Mouse (Mus musculus): Measurements from ENCODE around the gene Znfx1. TPM values are rescaled to one million over a fixed set of nuclear protein-coding genes. Genes with fewer than 3 reads are reported as not detected.
A peak's percentile ranks its signal among the peaks of the same experiment; 100 is the strongest.

Gene Znfx1
- polyA plus RNA-seq (2014; fragmentation: Nextera tagmentation; extraction: Ambion mirVana): 7.1 and 7.2 TPM in 2 replicates

- Histone ChIP-seq H3K4me1 (replicated peaks; ENCODE audit: control insufficient read depth, insufficient read depth, low read length) (peaks cover 21% of the 10 kb centered on the region), H3K4me2 (ENCODE audit: low read length) (peak within 1 kb of the TSS; percentile 92), H3K9me3 (ENCODE audit: control insufficient read depth, low read length) (no peaks in the 10 kb centered on the region), H3K4me3 (ENCODE audit: low read depth, low read length) (peak within 1 kb of the TSS; percentile 66), H3K36me3 (ENCODE audit: control insufficient read depth, insufficient read depth, low read length) (peaks cover 35% of the 10 kb centered on the region), H3K27me3 (replicated peaks; ENCODE audit: control insufficient read depth, insufficient read depth, low read length) (no peaks in the 10 kb centered on the region), H3K9ac (ENCODE audit: low read length) (peak within 1 kb of the TSS; percentile 99), H3K27ac (ENCODE audit: low read depth) (peak within 1 kb of the TSS; percentile 91)
- DNase-seq (ENCODE audit: low spot score) (peak; percentile 100), ATAC-seq (replicated peaks; ENCODE audit: low FRiP score, low TSS enrichment, low read depth) (peak; percentile 93)
- under 1% methylated on average over 57 of the region's 57 CpGs for WGBS
These were observed at the start of gene Znfx1 for GRCm38 (mm10) chr2:167062965-167063880. TSS of gene Znfx1 (minus strand) at chr2:167063015.

- no peaks in the 10 kb centered on the region for H3K4me1 ChIP-seq (replicated peaks; ENCODE audit: control insufficient read depth, insufficient read depth, low read length)
- DNase-seq (ENCODE audit: low spot score) (no peak), ATAC-seq (replicated peaks; ENCODE audit: low FRiP score, low TSS enrichment, low read depth) (no peak)
- WGBS: 66% methylated on average over 7 of the region's 7 CpGs
- H3K4me2 ChIP-seq (ENCODE audit: low read length): no peak overlapping the region
- H3K4me3 ChIP-seq (ENCODE audit: low read depth, low read length): no peak overlapping the region
- H3K9me3 ChIP-seq (ENCODE audit: control insufficient read depth, low read length): no peaks in the 10 kb centered on the region
- H3K9ac ChIP-seq (ENCODE audit: low read length): no peak overlapping the region
- H3K27ac ChIP-seq (ENCODE audit: low read depth): no peak overlapping the region
- no peaks in the 10 kb centered on the region for H3K36me3 ChIP-seq (ENCODE audit: control insufficient read depth, insufficient read depth, low read length)
- no peaks in the 10 kb centered on the region for H3K27me3 ChIP-seq (replicated peaks; ENCODE audit: control insufficient read depth, insufficient read depth, low read length)
These were observed 49.4 kb upstream of the Znfx1 start for GRCm38 (mm10) chr2:167112259-167112658.

- no peaks in the 10 kb centered on the region for H3K27me3 ChIP-seq (replicated peaks; ENCODE audit: control insufficient read depth, insufficient read depth, low read length)
- ATAC-seq (replicated peaks; ENCODE audit: low FRiP score, low TSS enrichment, low read depth): no peak
- H3K27ac ChIP-seq (ENCODE audit: low read depth): no peak overlapping the region
- no peak overlapping the region for H3K9ac ChIP-seq (ENCODE audit: low read length)
- H3K36me3 ChIP-seq (ENCODE audit: control insufficient read depth, insufficient read depth, low read length): no peaks in the 10 kb centered on the region
- H3K9me3 ChIP-seq (ENCODE audit: control insufficient read depth, low read length): no peaks in the 10 kb centered on the region
- H3K4me2 ChIP-seq (ENCODE audit: low read length): no peak overlapping the region
- H3K4me3 ChIP-seq (ENCODE audit: low read depth, low read length): no peak overlapping the region
- WGBS: 76% methylated on average over 8 of the region's 8 CpGs
- no peaks in the 10 kb centered on the region for H3K4me1 ChIP-seq (replicated peaks; ENCODE audit: control insufficient read depth, insufficient read depth, low read length)
- no peak for DNase-seq (ENCODE audit: low spot score)
These were observed 46.7 kb upstream of the Znfx1 start for GRCm38 (mm10) chr2:167109506-167109905.

GRCm38 (mm10) chr2:167103546-167103945, 40.7 kb upstream of the Znfx1 start:
- ATAC-seq (replicated peaks; ENCODE audit: low FRiP score, low TSS enrichment, low read depth) (no peak), DNase-seq (ENCODE audit: low spot score) (no peak)

GRCm38 (mm10) chr2:167101743-167102441, 39.1 kb upstream of the Znfx1 start:
- ATAC-seq (replicated peaks; ENCODE audit: low FRiP score, low TSS enrichment, low read depth): no peak

More at GRCm38 (mm10) chr2:167103546-167103945, 40.7 kb upstream of the Znfx1 start:
- WGBS: 62% methylated on average over 7 of the region's 7 CpGs
- Histone ChIP-seq H3K27ac (ENCODE audit: low read depth) (no peak overlapping the region), H3K9ac (ENCODE audit: low read length) (no peak overlapping the region), H3K4me3 (ENCODE audit: low read depth, low read length) (no peak overlapping the region), H3K9me3 (ENCODE audit: control insufficient read depth, low read length) (no peaks in the 10 kb centered on the region), H3K36me3 (ENCODE audit: control insufficient read depth, insufficient read depth, low read length) (no peaks in the 10 kb centered on the region), H3K4me1 (replicated peaks; ENCODE audit: control insufficient read depth, insufficient read depth, low read length) (no peaks in the 10 kb centered on the region), H3K27me3 (replicated peaks; ENCODE audit: control insufficient read depth, insufficient read depth, low read length) (no peaks in the 10 kb centered on the region), H3K4me2 (ENCODE audit: low read length) (no peak overlapping the region)

GRCm38 (mm10) chr2:167094688-167095087, 31.9 kb upstream of the Znfx1 start:
- Histone ChIP-seq H3K4me3 (ENCODE audit: low read depth, low read length) (no peak overlapping the region), H3K36me3 (ENCODE audit: control insufficient read depth, insufficient read depth, low read length) (no peaks in the 10 kb centered on the region), H3K4me1 (replicated peaks; ENCODE audit: control insufficient read depth, insufficient read depth, low read length) (no peaks in the 10 kb centered on the region), H3K4me2 (ENCODE audit: low read length) (no peak overlapping the region), H3K27ac (ENCODE audit: low read depth) (no peak overlapping the region), H3K9ac (ENCODE audit: low read length) (no peak overlapping the region), H3K27me3 (replicated peaks; ENCODE audit: control insufficient read depth, insufficient read depth, low read length) (no peaks in the 10 kb centered on the region), H3K9me3 (ENCODE audit: control insufficient read depth, low read length) (no peaks in the 10 kb centered on the region)
- ATAC-seq (replicated peaks; ENCODE audit: low FRiP score, low TSS enrichment, low read depth): no peak
- WGBS: 88% methylated on average over 4 of the region's 4 CpGs
- DNase-seq (ENCODE audit: low spot score): no peak

More at GRCm38 (mm10) chr2:167101743-167102441, 39.1 kb upstream of the Znfx1 start:
- H3K4me1 ChIP-seq (replicated peaks; ENCODE audit: control insufficient read depth, insufficient read depth, low read length): no peaks in the 10 kb centered on the region
- H3K36me3 ChIP-seq (ENCODE audit: control insufficient read depth, insufficient read depth, low read length): no peaks in the 10 kb centered on the region
- no peak overlapping the region for H3K9ac ChIP-seq (ENCODE audit: low read length)
- no peak overlapping the region for H3K27ac ChIP-seq (ENCODE audit: low read depth)
- H3K4me2 ChIP-seq (ENCODE audit: low read length): no peak overlapping the region
- DNase-seq (ENCODE audit: low spot score): no peak
- no peaks in the 10 kb centered on the region for H3K27me3 ChIP-seq (replicated peaks; ENCODE audit: control insufficient read depth, insufficient read depth, low read length)
- H3K9me3 ChIP-seq (ENCODE audit: control insufficient read depth, low read length): no peaks in the 10 kb centered on the region
- 73% methylated on average over 17 of the region's 17 CpGs for WGBS
- no peak overlapping the region for H3K4me3 ChIP-seq (ENCODE audit: low read depth, low read length)

GRCm38 (mm10) chr2:167093171-167093900, 30.5 kb upstream of the Znfx1 start:
- no peak for ATAC-seq (replicated peaks; ENCODE audit: low FRiP score, low TSS enrichment, low read depth)
- no peak overlapping the region for H3K4me3 ChIP-seq (ENCODE audit: low read depth, low read length)
- no peak overlapping the region for H3K9ac ChIP-seq (ENCODE audit: low read length)
- no peak overlapping the region for H3K27ac ChIP-seq (ENCODE audit: low read depth)
- H3K27me3 ChIP-seq (replicated peaks; ENCODE audit: control insufficient read depth, insufficient read depth, low read length): no peaks in the 10 kb centered on the region
- no peak overlapping the region for H3K4me2 ChIP-seq (ENCODE audit: low read length)
- H3K36me3 ChIP-seq (ENCODE audit: control insufficient read depth, insufficient read depth, low read length): no peaks in the 10 kb centered on the region
- no peaks in the 10 kb centered on the region for H3K4me1 ChIP-seq (replicated peaks; ENCODE audit: control insufficient read depth, insufficient read depth, low read length)
- no peaks in the 10 kb centered on the region for H3K9me3 ChIP-seq (ENCODE audit: control insufficient read depth, low read length)
- WGBS: 77% methylated on average over 13 of the region's 13 CpGs
- no peak for DNase-seq (ENCODE audit: low spot score)

- Histone ChIP-seq H3K4me3 (ENCODE audit: low read depth, low read length) (no peak overlapping the region), H3K9me3 (ENCODE audit: control insufficient read depth, low read length) (no peaks in the 10 kb centered on the region), H3K36me3 (ENCODE audit: control insufficient read depth, insufficient read depth, low read length) (no peaks in the 10 kb centered on the region), H3K4me2 (ENCODE audit: low read length) (no peak overlapping the region), H3K27me3 (replicated peaks; ENCODE audit: control insufficient read depth, insufficient read depth, low read length) (no peaks in the 10 kb centered on the region), H3K27ac (ENCODE audit: low read depth) (no peak overlapping the region), H3K9ac (ENCODE audit: low read length) (no peak overlapping the region), H3K4me1 (replicated peaks; ENCODE audit: control insufficient read depth, insufficient read depth, low read length) (no peaks in the 10 kb centered on the region; the same call in 1 of the 2 replicates)
- DNase-seq (ENCODE audit: low spot score) (no peak), ATAC-seq (replicated peaks; ENCODE audit: low FRiP score, low TSS enrichment, low read depth) (no peak)
- 85% methylated on average over 1 of the region's 1 CpGs for WGBS
These were observed 27.5 kb upstream of the Znfx1 start for GRCm38 (mm10) chr2:167090271-167090670.
